Mouse (Mus musculus): ENCODE measurements around the gene Ror2.

Ror2 gene

DNA sequence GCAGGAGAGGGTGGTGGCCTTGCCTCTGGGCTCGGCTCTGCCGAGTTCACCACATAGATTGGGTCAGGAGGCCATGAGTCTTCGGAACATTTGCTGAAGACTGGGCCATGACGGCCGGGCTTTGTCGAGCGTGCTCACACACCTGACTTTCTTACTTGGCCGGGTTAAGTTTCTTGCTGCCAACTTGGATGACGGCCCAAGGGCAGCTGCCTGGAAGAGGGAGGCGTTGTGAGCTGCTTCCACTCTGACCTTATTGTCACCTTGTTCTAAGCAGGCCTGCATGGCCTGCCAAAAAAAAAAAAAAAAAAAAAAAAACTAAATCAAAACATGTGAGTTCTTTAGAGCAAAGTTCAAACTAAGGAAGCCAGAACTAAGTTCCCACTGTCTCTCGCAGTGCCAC lies 218.0 kb downstream of the Ror2 start:
- no peak for DNase-seq (ENCODE audit: low spot score)

DNA sequence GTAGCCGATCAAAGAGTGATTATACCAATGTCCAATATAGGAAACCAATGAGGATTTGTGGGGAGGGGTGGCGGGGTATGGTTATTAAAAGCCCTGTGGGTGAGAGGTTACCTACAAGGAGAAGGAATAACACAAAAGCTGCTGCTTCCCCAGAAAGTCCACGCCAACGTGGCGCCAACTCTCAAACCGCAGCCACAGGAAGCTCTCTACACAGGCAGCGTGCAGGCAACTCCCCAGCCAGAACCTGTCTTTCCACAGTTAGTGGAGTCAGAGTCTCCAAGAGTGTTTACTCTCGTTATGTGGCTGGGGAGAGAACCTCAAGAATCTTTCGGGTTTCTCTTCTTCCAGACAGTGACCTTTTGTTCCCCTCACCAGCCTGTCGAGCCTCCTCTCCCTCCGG lies 220.8 kb downstream of the Ror2 start:
- peak; percentile 36 for DNase-seq (ENCODE audit: low spot score)

DNA sequence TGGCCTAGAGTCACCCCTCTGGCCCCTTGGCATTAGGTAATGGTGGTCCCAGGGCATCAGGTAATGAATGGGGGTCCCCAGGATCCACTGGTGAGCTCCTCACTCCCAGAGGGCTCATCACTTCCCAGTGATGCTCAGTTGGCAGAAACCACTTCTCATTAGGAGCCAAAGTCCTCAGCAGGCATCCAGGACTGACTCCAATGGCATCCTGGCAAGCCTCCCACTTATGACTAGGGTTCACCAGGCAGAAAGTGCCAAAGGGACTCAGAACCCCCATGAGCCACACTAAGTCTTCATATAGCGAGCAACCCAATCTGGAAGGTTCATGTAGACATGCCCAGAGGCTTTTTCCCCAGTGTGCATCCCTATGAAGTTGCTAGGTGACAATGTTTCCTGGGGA lies 221.2 kb downstream of the Ror2 start:
- DNase-seq (ENCODE audit: low spot score): no peak
